Mouse (Mus musculus) stomach, embryonic 14.5 days (tissue): Measurements from ENCODE around the gene Fam71d. TPM values are rescaled to one million over a fixed set of nuclear protein-coding genes. Genes with fewer than 3 reads are reported as not detected.

Source experiments
- ATAC-seq: fragments of 200-750 bp; cut with Nextera tagmentation; 2 replicates; pipeline ENCODE4 v1.8.0; 2017; ENCODE audit warnings: low read depth, moderate TSS enrichment; ENCODE audit not compliant: insufficient number of reproducible peaks, insufficient read depth, low FRiP score
- H3K27ac ChIP-seq: fragments of 300-500 bp; sonication (generic); 2 replicates; pipeline ENCODE4 v1.5.1; 2014; ENCODE audit warnings: mild to moderate bottlenecking, low read length, moderate library complexity, mixed read lengths
- H3K27me3 ChIP-seq: fragments of 300-500 bp; sonication (generic); 2 replicates; pipeline ENCODE4 v1.6.1; 2014; ENCODE audit warnings: low read length, control low read depth, mixed read lengths; ENCODE audit not compliant: control insufficient read depth, insufficient read depth
- H3K36me3 ChIP-seq: fragments of 300-500 bp; sonication (generic); 2 replicates; pipeline ENCODE4 v1.6.1; 2014; ENCODE audit warnings: mild to moderate bottlenecking, control low read depth, low read length, moderate library complexity, mixed read lengths; ENCODE audit not compliant: control insufficient read depth, insufficient read depth
- H3K4me1 ChIP-seq: fragments of 300-500 bp; sonication (generic); 2 replicates; pipeline ENCODE4 v1.6.1; 2014; ENCODE audit warnings: low read length, control low read depth, mixed read lengths; ENCODE audit not compliant: control insufficient read depth, insufficient read depth
- H3K4me2 ChIP-seq: fragments of 300-500 bp; sonication (generic); replicated peaks from 2 replicates; pipeline ENCODE4 v1.6.1; 2014; ENCODE audit warnings: low read depth, low read length, control low read depth
- H3K4me3 ChIP-seq: fragments of 300-500 bp; sonication (generic); 2 replicates; pipeline ENCODE4 v1.5.1; 2014; ENCODE audit warnings: low read depth, low read length, control low read depth
- H3K9ac ChIP-seq: fragments of 300-500 bp; sonication (generic); replicated peaks from 2 replicates; pipeline ENCODE4 v1.6.1; 2014; ENCODE audit warnings: low read depth, mild to moderate bottlenecking, control low read depth, low read length, moderate library complexity, mixed read lengths
- H3K9me3 ChIP-seq: fragments of 300-500 bp; sonication (generic); 2 replicates; pipeline ENCODE4 v1.6.1; 2016; ENCODE audit warnings: low read depth, low read length, control low read depth; ENCODE audit not compliant: control insufficient read depth
- WGBS: fragments of 180-500 bp; shearing (Covaris S2); extraction: QIAGEN DNeasy Blood & Tissue Kit; methylation state at CpG from one replicate; pipeline ENCODE4 v1.1.7; 2014; 5-methylcytosine and 5-hydroxymethylcytosine counted together
- polyA plus RNA-seq: library from polyadenylated mRNA; unstranded; fragments of >200 nt; fragmentation: Nextera tagmentation; extraction: Ambion mirVana; gene quantifications from 2 replicates; pipeline ENCODE4 v1.2.1, GENCODE M21; 2014

Gene Fam71d
- polyA plus RNA-seq, 1 experiment from 2014 or later = not detected

DNA sequence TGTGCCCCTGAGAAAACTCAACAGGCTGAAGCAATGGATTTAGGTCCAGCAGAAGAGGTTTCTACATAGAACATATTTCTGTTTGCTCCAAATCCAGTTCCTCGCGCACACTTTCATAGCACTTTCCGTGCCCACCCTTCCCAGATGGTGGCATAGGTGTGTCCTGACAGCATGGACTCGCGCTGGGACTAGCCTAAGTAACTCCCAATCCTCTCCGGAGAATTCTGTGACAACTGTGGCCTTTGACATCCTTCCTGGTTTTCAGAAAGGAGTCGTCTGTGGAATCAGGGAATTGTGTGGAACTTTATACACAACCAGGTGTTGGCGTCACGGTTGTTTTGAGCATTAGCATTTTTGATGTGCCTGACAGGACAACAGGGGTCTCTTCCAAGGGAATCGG is 56.8 kb downstream of the Fam71d start:
- peak overlapping the region; percentile 56; the same call in 1 of the 2 replicates for H3K27ac ChIP-seq
- under 1% methylated on average over 10 of the region's 10 CpGs for WGBS
- H3K9ac ChIP-seq = peak overlapping the region; percentile 64

DNA sequence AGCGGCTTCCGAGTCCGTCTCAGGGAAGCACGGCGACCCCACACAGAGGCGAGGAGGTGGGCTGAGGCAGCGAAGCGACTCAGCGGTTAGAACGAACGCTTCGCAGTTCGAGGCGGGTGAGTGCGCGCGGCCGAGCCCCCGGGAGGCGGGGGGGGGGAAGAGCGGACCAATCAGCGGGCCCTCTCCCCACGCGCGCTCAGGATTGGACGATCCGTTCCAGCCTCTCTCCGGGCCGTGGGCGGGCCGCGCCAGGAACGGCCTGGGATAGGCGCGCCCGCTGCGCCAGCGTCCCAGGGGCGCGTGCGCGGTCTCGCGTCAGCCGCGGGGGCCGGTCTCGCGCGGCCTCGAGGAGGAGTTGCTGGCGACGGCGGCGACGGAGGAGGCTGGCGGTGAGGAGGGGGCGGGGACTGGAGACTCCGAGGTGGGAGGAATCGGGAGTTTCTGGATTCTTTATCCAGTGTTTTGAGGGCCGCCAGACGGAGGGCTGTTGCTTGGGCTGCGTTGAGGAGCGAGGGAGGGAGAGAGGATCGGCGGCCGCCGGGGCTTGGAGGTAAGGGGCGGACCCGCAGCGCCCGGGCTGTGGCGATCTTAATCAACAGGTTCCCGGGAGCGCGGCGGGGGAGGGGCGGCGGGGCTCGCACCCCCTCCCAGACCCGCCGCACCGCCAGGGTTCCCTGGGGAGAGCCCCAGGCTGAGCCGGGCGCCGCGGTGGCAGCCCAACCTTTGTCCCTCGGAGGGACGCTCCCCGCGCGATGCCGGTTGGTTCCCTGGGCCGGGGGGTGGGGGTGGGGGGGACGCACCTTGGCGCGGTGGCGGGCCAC is 57.4 kb downstream of the Fam71d start, which contains the start of gene Mpp5:
Gene Mpp5, plus strand, starts transcription at position 351 of the 821 bp plus-strand sequence.
- Histone ChIP-seq H3K4me3 (peak within 1 kb of the TSS; percentile 84), H3K36me3 (no peaks in the 10 kb centered on the region), H3K4me2 (peak within 1 kb of the TSS; percentile 97), H3K9me3 (no peaks in the 10 kb centered on the region), H3K9ac (peak within 1 kb of the TSS; percentile 71), H3K27ac (peak within 1 kb of the TSS; percentile 96), H3K4me1 (peaks cover 5% of the 10 kb centered on the region; the same call in 1 of the 2 replicates), H3K27me3 (no peaks in the 10 kb centered on the region)
- peak; percentile 100 for ATAC-seq
- under 1% methylated on average over 91 of the region's 98 CpGs for WGBS

More for the DNA sequence above, 56.8 kb downstream of the Fam71d start:
- peaks cover 5% of the 10 kb centered on the region; the same call in 1 of the 2 replicates for H3K4me1 ChIP-seq
- H3K27me3 ChIP-seq = no peaks in the 10 kb centered on the region
- H3K36me3 ChIP-seq = no peaks in the 10 kb centered on the region
- H3K9me3 ChIP-seq = no peaks in the 10 kb centered on the region
- no peak for ATAC-seq
- peak overlapping the region; percentile 84 for H3K4me3 ChIP-seq
- peak overlapping the region; percentile 97 for H3K4me2 ChIP-seq

DNA sequence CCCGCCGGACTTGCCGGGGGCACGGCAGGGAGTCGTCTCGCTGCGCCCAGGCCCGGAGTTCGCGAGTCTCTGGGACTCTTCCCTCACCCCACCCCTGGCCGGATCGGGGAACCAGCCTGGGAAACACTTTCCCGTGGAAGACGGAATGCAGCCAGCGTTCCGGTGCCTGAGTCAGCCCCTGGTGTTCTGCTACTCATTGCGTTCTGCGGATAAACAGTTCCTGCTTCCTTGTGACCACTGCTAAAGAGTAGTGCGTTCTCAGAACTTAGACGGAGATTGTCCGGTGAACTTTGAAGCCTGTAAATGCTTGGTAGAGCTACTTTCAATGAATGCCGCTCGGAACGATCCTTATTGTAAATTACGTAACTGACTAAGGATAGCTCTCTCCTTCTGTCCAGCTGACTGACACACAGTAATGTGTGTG is 58.1 kb downstream of the Fam71d start:
- Histone ChIP-seq H3K27me3 (no peaks in the 10 kb centered on the region), H3K36me3 (no peaks in the 10 kb centered on the region), H3K9ac (peak overlapping the region; percentile 71), H3K27ac (peak overlapping the region; percentile 96), H3K4me1 (peaks cover 5% of the 10 kb centered on the region; the same call in 1 of the 2 replicates), H3K4me2 (peak overlapping the region; percentile 54), H3K4me3 (peak overlapping the region; percentile 84), H3K9me3 (no peaks in the 10 kb centered on the region)
- 1% methylated on average over 25 of the region's 25 CpGs for WGBS
- peak; percentile 19; the same call in 1 of the 2 replicates for ATAC-seq

DNA sequence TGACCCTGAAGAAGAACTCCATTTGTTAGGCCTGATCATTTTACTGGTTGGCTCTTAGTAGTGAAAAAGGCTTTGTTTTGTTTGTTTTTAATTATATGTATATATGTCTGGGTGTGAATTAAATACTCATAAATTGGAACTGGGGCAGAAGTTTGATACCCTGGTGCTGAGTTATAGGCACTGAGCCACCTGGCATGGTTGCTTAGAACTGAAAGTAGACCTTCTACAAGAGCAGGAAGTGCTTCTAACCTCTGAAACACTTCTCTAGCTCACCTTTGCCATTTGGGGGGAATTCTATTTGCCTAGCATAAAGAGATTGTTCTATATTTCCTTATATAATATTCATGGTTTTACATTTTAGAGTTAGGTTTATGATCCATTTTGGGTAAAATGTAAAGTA is 70.6 kb downstream of the Fam71d start:
- no peak for ATAC-seq
- Histone ChIP-seq H3K4me3 (no peak overlapping the region), H3K27me3 (no peaks in the 10 kb centered on the region), H3K9ac (no peak overlapping the region), H3K4me2 (no peak overlapping the region), H3K36me3 (no peaks in the 10 kb centered on the region), H3K9me3 (no peaks in the 10 kb centered on the region), H3K27ac (no peak overlapping the region), H3K4me1 (no peaks in the 10 kb centered on the region)

DNA sequence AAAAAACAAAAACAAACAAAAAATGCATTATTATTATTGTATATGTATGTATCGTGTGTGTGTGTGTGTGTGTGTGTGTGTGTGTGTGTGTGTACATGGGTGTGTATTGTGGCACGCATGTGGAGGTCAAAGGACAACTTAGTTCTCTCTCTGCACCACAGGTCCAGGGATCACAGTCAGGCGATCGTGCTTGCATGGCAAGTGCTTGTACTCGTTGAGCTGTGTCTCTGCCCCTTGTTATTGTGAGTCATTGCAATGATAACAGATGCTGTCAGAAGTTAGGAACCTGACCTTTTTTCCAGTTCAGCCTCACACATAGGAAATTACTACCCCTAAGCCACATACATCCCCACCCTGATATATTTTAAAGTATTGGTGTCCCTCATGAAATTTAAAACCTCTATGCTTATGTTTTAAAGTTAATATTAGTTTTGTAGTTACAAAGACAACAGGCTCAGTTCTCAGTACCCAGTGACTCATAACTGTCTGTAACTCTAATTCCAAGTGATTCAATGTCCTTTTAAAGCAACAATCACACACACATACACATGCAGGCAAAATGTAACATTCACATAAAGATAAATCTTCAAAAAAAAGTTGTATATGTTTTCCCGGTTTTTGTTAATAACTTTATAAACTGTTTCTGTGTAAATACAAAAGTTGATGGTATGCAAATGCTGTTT is 77.8 kb downstream of the Fam71d start:
- no peak for ATAC-seq
- WGBS = 63% methylated on average over 6 of the region's 6 CpGs
- no peaks in the 10 kb centered on the region for H3K27me3 ChIP-seq

DNA sequence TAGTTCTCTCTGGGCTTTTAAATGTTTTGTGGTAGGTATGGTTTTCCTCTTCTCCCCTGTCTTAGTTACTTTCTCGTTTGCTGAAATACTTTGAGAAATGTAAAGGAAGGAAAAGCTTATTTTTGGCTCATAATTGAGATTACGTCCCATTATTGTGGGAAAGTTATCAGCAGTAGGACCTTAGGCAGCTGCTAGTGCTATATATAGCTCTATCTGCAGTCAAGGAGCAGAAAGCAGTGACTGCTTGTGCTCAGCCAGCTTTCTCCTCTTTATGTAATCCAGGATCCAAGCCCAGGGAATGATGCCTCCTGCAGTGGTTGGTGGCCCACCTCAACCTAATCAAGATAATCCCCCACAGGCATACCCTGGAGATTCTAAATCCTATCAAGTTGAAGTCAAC is 81.9 kb downstream of the Fam71d start:
- no peak for ATAC-seq

More for the DNA sequence above, 77.8 kb downstream of the Fam71d start:
- H3K36me3 ChIP-seq = no peaks in the 10 kb centered on the region
- no peak overlapping the region for H3K4me2 ChIP-seq
- H3K9me3 ChIP-seq = no peaks in the 10 kb centered on the region
- no peak overlapping the region for H3K4me3 ChIP-seq
- H3K9ac ChIP-seq = no peak overlapping the region
- H3K4me1 ChIP-seq = no peaks in the 10 kb centered on the region
- H3K27ac ChIP-seq = no peak overlapping the region

DNA sequence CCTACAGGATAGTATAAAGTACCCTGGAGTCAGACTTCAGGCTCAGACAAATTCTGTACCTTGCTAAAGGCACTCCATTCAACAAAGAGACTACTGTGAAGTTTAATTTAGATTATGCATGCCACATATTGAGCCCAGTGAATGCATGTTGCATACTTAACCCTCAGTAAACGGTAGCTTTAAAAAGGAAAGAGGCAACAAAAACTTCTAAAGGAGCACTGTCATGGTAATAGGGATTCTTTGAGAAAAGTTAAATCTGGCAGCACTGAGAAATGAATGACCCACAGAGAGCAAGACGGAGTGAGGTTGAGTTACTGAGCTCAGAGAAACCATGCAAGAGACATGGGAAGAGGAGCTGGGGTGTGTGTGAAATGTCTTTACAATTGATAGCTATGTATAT is 86.6 kb downstream of the Fam71d start:
- Histone ChIP-seq H3K4me2 (no peak overlapping the region), H3K27me3 (no peaks in the 10 kb centered on the region), H3K9me3 (no peaks in the 10 kb centered on the region), H3K36me3 (no peaks in the 10 kb centered on the region), H3K4me1 (peaks cover 7% of the 10 kb centered on the region; the same call in 1 of the 2 replicates), H3K27ac (no peak overlapping the region), H3K9ac (no peak overlapping the region), H3K4me3 (no peak overlapping the region)
- ATAC-seq = no peak
- WGBS = 32% methylated on average over 2 of the region's 2 CpGs

More for the DNA sequence above, 81.9 kb downstream of the Fam71d start:
- 60% methylated on average over 2 of the region's 2 CpGs for WGBS
- Histone ChIP-seq H3K4me2 (no peak overlapping the region), H3K9ac (no peak overlapping the region), H3K4me3 (no peak overlapping the region), H3K4me1 (peaks cover 6% of the 10 kb centered on the region; the same call in 1 of the 2 replicates), H3K27me3 (no peaks in the 10 kb centered on the region), H3K36me3 (no peaks in the 10 kb centered on the region), H3K9me3 (no peaks in the 10 kb centered on the region), H3K27ac (no peak overlapping the region)

DNA sequence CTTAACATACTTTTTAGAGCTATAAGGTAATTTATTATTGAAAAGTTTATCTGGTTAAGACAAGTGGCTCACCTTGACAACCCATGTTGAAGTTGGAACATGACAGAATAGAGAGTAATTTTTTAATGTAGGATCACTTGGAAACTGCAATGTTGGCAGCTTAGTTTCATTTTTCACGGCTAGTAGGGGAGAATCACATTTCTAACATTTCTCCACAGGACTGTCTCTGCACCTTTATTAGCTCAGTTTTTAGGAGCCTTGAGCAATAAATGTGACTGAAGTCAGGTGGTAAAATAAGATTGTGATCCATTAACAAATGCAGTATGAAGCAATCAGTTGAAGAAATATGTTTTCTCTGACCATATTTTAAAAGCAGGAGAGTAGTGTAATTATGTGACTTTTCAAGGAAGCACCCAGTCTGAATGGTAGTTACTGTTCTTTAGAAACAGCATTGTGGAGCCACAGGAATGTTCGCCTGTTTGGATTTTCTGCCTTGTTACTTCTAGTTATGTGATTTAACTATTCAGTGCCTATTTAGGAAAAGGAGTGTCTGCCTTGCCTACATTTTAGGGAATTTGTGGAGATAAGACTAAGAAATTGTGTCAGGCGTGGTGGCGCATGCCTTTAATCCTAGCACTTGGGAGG is 87.2 kb downstream of the Fam71d start:
- H3K36me3 ChIP-seq = no peaks in the 10 kb centered on the region
- H3K4me1 ChIP-seq = peaks cover 7% of the 10 kb centered on the region; the same call in 1 of the 2 replicates
- no peak overlapping the region for H3K9ac ChIP-seq
- H3K27me3 ChIP-seq = no peaks in the 10 kb centered on the region
- no peak overlapping the region for H3K4me2 ChIP-seq
- no peak overlapping the region for H3K4me3 ChIP-seq
- no peaks in the 10 kb centered on the region for H3K9me3 ChIP-seq
- WGBS = 66% methylated on average over 4 of the region's 4 CpGs
- H3K27ac ChIP-seq = no peak overlapping the region
- ATAC-seq = no peak
